Mouse (Mus musculus) kidney, adult 2 months (tissue): ENCODE results near the gene Cfap161.

ENCODE experiments used
- CTCF ChIP-seq: fragments of 200-500 bp; conservative IDR thresholded peaks from 2 replicates; pipeline ENCODE4 v1.5.1; 2011; ENCODE audit warnings: low read depth, mild to moderate bottlenecking, control low read depth, low read length, moderate library complexity, mixed read lengths; ENCODE audit not compliant: insufficient read depth, insufficient read length
- POLR2A ChIP-seq: fragments of 200-500 bp; IDR thresholded peaks from one replicate; pipeline ENCODE4 v1.6.1; 2011; ENCODE audit warnings: low read depth, low read length, control low read depth

DNA sequence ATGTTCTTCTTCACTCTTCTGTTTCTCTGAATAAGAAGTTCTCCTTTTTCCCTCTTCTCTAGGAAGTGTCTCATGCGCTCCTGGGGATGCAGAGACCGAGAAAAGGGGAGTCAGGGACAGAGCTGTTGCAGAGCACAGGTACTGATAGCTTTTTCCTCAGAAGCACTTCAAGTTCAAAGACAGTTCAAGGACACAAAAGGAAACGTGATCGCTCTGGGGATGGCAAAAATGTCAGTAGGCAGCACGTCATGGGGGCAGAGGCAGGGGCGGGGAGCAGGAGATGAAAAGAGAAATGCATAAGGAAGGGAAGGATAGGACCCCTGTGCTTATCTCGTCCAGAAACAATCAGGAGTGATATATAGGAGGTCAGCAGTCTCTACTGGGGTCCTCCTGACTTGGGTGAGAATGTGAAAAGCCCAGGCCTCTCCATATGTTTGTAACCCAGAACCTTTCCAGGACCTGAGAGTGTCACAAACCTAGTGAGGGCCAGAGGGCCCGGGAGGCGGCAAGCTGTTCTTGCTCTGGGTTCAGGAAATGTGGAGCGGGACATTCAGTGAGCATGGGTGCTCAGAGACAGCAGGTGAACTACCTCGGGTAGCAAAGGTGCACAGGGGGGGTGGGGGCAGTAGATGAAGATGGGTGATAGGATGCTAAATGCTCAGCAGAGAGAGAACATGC, 535 bp downstream of the Cfap161 start:
- TF ChIP-seq POLR2A (no peak), CTCF (no peak)
